Comparison of ENCODE assay signal across 9 mouse cellular contexts in genomic region chr6:39295727-39296411, GRCm38 (mm10).
DNase-seq lines count a peak whose midpoint lies in the region; ATAC-seq and TF ChIP-seq lines count a peak whose summit lies in the region.
"Had no signal": no experiment of that assay in that cellular context is flagged by ENCODE, and none has a peak within 500 bp of the region (broad histone marks: within the 10 kb centered on the region; RNA-seq: fewer than 3 reads in every experiment).

No protein-coding gene starts in this region.

- no peak overlapping the region for H3K4me3 ChIP-seq in heart, embryonic 16.5 days (ENCODE audit: low read length)
- no peak overlapping the region for H3K4me3 ChIP-seq in cerebellum, adult 2 months (replicated peaks; ENCODE audit: insufficient read depth, low read depth, low read length)
- H3K4me3 ChIP-seq: erythroblast, embryonic 14.5 days had no signal

- no peak overlapping the region for H3K9ac ChIP-seq in heart, embryonic 16.5 days (ENCODE audit: low read length)

- H3K36me3 ChIP-seq in heart, embryonic 16.5 days (ENCODE audit: control insufficient read depth, insufficient read depth): no peaks in the 10 kb centered on the region

- no peaks in the 10 kb centered on the region for H3K9me3 ChIP-seq in heart, embryonic 16.5 days (replicated peaks; ENCODE audit: control insufficient read depth, low read length)

- peak; percentile 23; the same call in 1 of the 2 replicates for ATAC-seq in heart, embryonic 16.5 days (replicated peaks; ENCODE audit: extremely low read depth, insufficient read depth, low FRiP score)
- ATAC-seq in erythroid progenitor cell, adult 5-6 weeks (replicated peaks; ENCODE audit: low FRiP score, poor library complexity, severe bottlenecking): no peak

- H3K27ac ChIP-seq in heart, embryonic 16.5 days (ENCODE audit: low read length): peak overlapping the region; percentile 31; the same call in 1 of the 2 replicates
- no peak overlapping the region for H3K27ac ChIP-seq in cerebellum, adult 2 months (ENCODE audit: insufficient read depth, low read length)

- TF ChIP-seq CTCF in cerebellum, adult 2 months (IDR thresholded peaks at IDR 0.05; ENCODE audit: borderline replicate concordance, insufficient read depth, low read depth, low read length): no peak

- TF ChIP-seq POLR2A in cerebellum, adult 2 months (IDR thresholded peaks at IDR 0.05; ENCODE audit: borderline replicate concordance, insufficient read depth, low read length): no peak

- H3K4me2 ChIP-seq in heart, embryonic 16.5 days (ENCODE audit: low read depth, low read length): peak overlapping the region; percentile 33; the same call in 1 of the 2 replicates

- WGBS in heart, embryonic 16.5 days: 38% methylated on average over 14 of the region's 14 CpGs
- 48% methylated on average over 14 of the region's 14 CpGs for WGBS in cerebellum, adult 2 months

- no peaks in the 10 kb centered on the region for H3K27me3 ChIP-seq in heart, embryonic 16.5 days (ENCODE audit: control insufficient read depth, insufficient read depth, low read length)
- H3K27me3 ChIP-seq in cerebellum, adult 2 months (ENCODE audit: control insufficient read depth, insufficient read depth, low read length): no peaks in the 10 kb centered on the region

- DNase-seq in heart, adult 8-10 months (ENCODE audit: low spot score): no peak
- peak; percentile 69 for DNase-seq in ZHBTc4 (ENCODE audit: low read depth, low spot score)
- DNase-seq in kidney, adult 18-20 months: peak; percentile 31
- DNase-seq in naive thymus-derived CD4-positive, alpha-beta T cell, adult 2 months (ENCODE audit: low read depth): peak; percentile 20
- no peak for DNase-seq in adrenal gland, adult (ENCODE audit: inconsistent age in 2 of 2, low spot score in 1 of 2)
- DNase-seq in cerebellum, adult 2 months: no peak

- no peaks in the 10 kb centered on the region for H3K4me1 ChIP-seq in heart, embryonic 16.5 days (ENCODE audit: control insufficient read depth, insufficient read depth, low read length)
- H3K4me1 ChIP-seq in cerebellum, adult 2 months (ENCODE audit: control insufficient read depth, insufficient read depth, low read length): no peaks in the 10 kb centered on the region

Comparison
In these comparisons a context has a peak if more than half of its experiments do, and no peak if none do; other contexts are left out.
1. DNase-seq: peak in ZHBTc4 (single experiment), kidney, adult 18-20 months (single experiment) and naive thymus-derived CD4-positive, alpha-beta T cell, adult 2 months (single experiment); none in heart, adult 8-10 months (single experiment), adrenal gland, adult (0 of 2) and cerebellum, adult 2 months (0 of 2).